Mouse (Mus musculus) heart, postnatal 14 days (tissue): Measurements from ENCODE around the gene Actl6a. TPM values are rescaled to one million over a fixed set of nuclear protein-coding genes. Genes with fewer than 3 reads are reported as not detected.
"Not testable (repeated sequence)": the region's sequence is repeated elsewhere in the genome, so short reads cannot be mapped to it uniquely, and the experiment has no call there.

Experiments
- DNase-seq, 2 experiments: peaks; one replicate each; pipeline ENCODE4 v3.0.0; 2021 to 2022
- intact Hi-C: fragments of 180-260 bp; cut with DNase I; formaldehyde crosslinking; loops from one replicate; pipeline ENCODE4 v1.15.1; 2025
- long read RNA-seq, 2 experiments: library from polyadenylated mRNA; stranded (forward); transcript quantifications; one replicate each; pipeline ENCODE4 v2.0.0; 2021
- total RNA-seq, 2 experiments: library from RNA; stranded (reverse); gene quantifications; 2 replicates each; pipeline ENCODE4 v1.2.3; 2021

Actl6a gene
- 10 to 100 TPM; 21.2 to 24.9 TPM for total RNA-seq
- long read RNA-seq, experiment 1, transcript Actl6a-201 (14 exons, 2,010 nt) = major isoform, 52 of 58 reads
- long read RNA-seq, experiment 1, partial matches to known transcripts = 0 of 58 reads
- long read RNA-seq, experiment 1, other reads (novel, unspliced or antisense) = 6 of 58 reads
- long read RNA-seq, experiment 2, transcript Actl6a-201 (14 exons, 2,010 nt) = major isoform, 49 of 54 reads
- long read RNA-seq, experiment 2, partial matches to known transcripts = 1 of 54 reads
- long read RNA-seq, experiment 2, other reads (novel, unspliced or antisense) = 4 of 54 reads

- DNase-seq, intact Hi-C loops: not testable (repeated sequence)
These were observed at the start of gene Actl6a for GRCm38 (mm10) chr3:32705647-32706348. Actl6a (plus strand) TSS chr3:32706298.

- DNase-seq = no peak
- intact Hi-C loops = no loop called here
These were observed 49.6 kb upstream of the Actl6a start for GRCm38 (mm10) chr3:32656398-32656994.

GRCm38 (mm10) chr3:32658401-32658800 lies 47.7 kb upstream of the Actl6a start:
- DNase-seq = no peak

GRCm38 (mm10) chr3:32658821-32659220 lies 47.3 kb upstream of the Actl6a start:
- DNase-seq = peak; percentile 14 to 20
- intact Hi-C loops = no loop called here

More at GRCm38 (mm10) chr3:32658401-32658800, 47.7 kb upstream of the Actl6a start:
- intact Hi-C loops = no loop called here

- intact Hi-C loops = no loop called here
- no peak for DNase-seq
These were observed 46.6 kb upstream of the Actl6a start for GRCm38 (mm10) chr3:32659506-32659905.

- DNase-seq = no peak
- intact Hi-C loops = loop anchor here (10.0 kb wide), 1 partner anchor 45 kb away; the partner anchor contains the start of gene Gnb4
These were observed 45.8 kb upstream of the Actl6a start for GRCm38 (mm10) chr3:32660276-32660675.

- no peak for DNase-seq
- intact Hi-C loops = loop anchor here (10.0 kb wide), 1 partner anchor 46 kb away; the partner anchor contains the start of gene Gnb4
These were observed 45.1 kb upstream of the Actl6a start for GRCm38 (mm10) chr3:32660831-32661555.

GRCm38 (mm10) chr3:32661556-32661930 lies 44.6 kb upstream of the Actl6a start:
- no peak for DNase-seq
- intact Hi-C loops = loop anchor here (10.0 kb wide), 1 partner anchor 47 kb away; the partner anchor contains the start of gene Gnb4

GRCm38 (mm10) chr3:32668256-32668959 lies 37.7 kb upstream of the Actl6a start:
- DNase-seq = peak in 1 of 2 experiments; percentile 31
- intact Hi-C loops = loop anchor here (10.0 kb wide), 1 partner anchor 54 kb away; the partner anchor contains the start of gene Gnb4

GRCm38 (mm10) chr3:32669211-32669610 lies 36.9 kb upstream of the Actl6a start:
- intact Hi-C loops = loop anchor here (10.0 kb wide), 1 partner anchor 54 kb away; the partner anchor contains the start of gene Gnb4
- DNase-seq = peak; percentile 21 to 48

- no peak for DNase-seq
- intact Hi-C loops = no loop called here
These were observed 35.9 kb upstream of the Actl6a start for GRCm38 (mm10) chr3:32670196-32670595.

GRCm38 (mm10) chr3:32673151-32673550 lies 32.9 kb upstream of the Actl6a start:
- intact Hi-C loops = no loop called here
- no peak for DNase-seq

- intact Hi-C loops = no loop called here
- DNase-seq = no peak
These were observed 29.7 kb upstream of the Actl6a start for GRCm38 (mm10) chr3:32676393-32676792.

- intact Hi-C loops = no loop called here
These were observed 23.1 kb upstream of the Actl6a start for GRCm38 (mm10) chr3:32682910-32683531.

GRCm38 (mm10) chr3:32684631-32685030 lies 21.5 kb upstream of the Actl6a start:
- intact Hi-C loops = no loop called here
- DNase-seq = no peak

More at GRCm38 (mm10) chr3:32682910-32683531, 23.1 kb upstream of the Actl6a start:
- DNase-seq = no peak

- DNase-seq = no peak
- intact Hi-C loops = no loop called here
These were observed 19.6 kb upstream of the Actl6a start for GRCm38 (mm10) chr3:32686537-32686936.

GRCm38 (mm10) chr3:32687156-32687555 lies 18.9 kb upstream of the Actl6a start:
- DNase-seq = no peak
- intact Hi-C loops = no loop called here

- DNase-seq = no peak
- intact Hi-C loops = no loop called here
These were observed 16.5 kb upstream of the Actl6a start for GRCm38 (mm10) chr3:32689567-32689999.

- DNase-seq = no peak
- intact Hi-C loops = no loop called here
These were observed 16.1 kb upstream of the Actl6a start for GRCm38 (mm10) chr3:32690008-32690407.
